Mouse (Mus musculus): ENCODE measurements at regions not wholly inside any gene's neighbourhood (a gene's known extent, or its start where the extent isn't known, plus 50 kb on each side); places are given as distances from the start of the nearest gene placed in this dataset.

DNA sequence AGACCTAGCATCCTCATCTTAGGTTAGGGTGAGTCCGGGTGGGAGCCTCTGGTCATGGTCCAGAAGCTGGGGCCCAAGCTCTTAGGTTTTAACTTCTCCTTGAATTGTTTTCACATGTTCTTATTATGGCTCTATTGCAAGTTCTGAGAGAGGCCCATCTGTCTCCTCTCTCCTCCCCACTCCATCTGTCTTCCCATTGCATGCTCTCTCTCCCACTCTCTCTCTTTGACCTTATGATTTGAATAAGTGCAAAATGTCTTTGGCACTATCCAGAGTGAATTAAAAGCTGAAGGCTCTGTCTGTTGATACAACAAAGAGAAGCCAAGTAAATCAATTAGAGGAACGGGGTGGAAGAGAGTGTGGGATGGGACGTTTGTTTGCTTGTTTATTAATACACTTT, 146.2 kb upstream of the Rfx3 start:
- ATAC-seq: no peak
- 78% methylated on average over 3 of the region's 3 CpGs for WGBS
- no peak overlapping the region for H3K4me2 ChIP-seq (ENCODE audit: low read length)
- no peak overlapping the region for H3K4me3 ChIP-seq (ENCODE audit: low read depth, low read length)
- no peaks in the 10 kb centered on the region for H3K4me1 ChIP-seq (ENCODE audit: control insufficient read depth, insufficient read depth, low read length)
- no peaks in the 10 kb centered on the region for H3K27me3 ChIP-seq (ENCODE audit: control insufficient read depth, insufficient read depth, low read depth, low read length)
- no peak overlapping the region for H3K27ac ChIP-seq (ENCODE audit: low read length)
- H3K36me3 ChIP-seq (ENCODE audit: control insufficient read depth, insufficient read depth, low read length): no peaks in the 10 kb centered on the region
- H3K9ac ChIP-seq (ENCODE audit: low read depth, low read length): no peak overlapping the region
- H3K9me3 ChIP-seq (replicated peaks; ENCODE audit: control insufficient read depth, low read length, poor library complexity, severe bottlenecking): no peaks in the 10 kb centered on the region

- H3K9ac ChIP-seq (ENCODE audit: low read depth, low read length): no peak overlapping the region
- H3K27ac ChIP-seq (ENCODE audit: low read length): no peak overlapping the region
- no peaks in the 10 kb centered on the region for H3K9me3 ChIP-seq (replicated peaks; ENCODE audit: control insufficient read depth, low read length, poor library complexity, severe bottlenecking)
- 90% methylated on average over 10 of the region's 10 CpGs for WGBS
- no peaks in the 10 kb centered on the region for H3K36me3 ChIP-seq (ENCODE audit: control insufficient read depth, insufficient read depth, low read length)
- H3K4me3 ChIP-seq (ENCODE audit: low read depth, low read length): no peak overlapping the region
- H3K4me2 ChIP-seq (ENCODE audit: low read length): no peak overlapping the region
- H3K27me3 ChIP-seq (ENCODE audit: control insufficient read depth, insufficient read depth, low read depth, low read length): no peaks in the 10 kb centered on the region
- ATAC-seq: no peak
- no peaks in the 10 kb centered on the region for H3K4me1 ChIP-seq (ENCODE audit: control insufficient read depth, insufficient read depth, low read length)
Observed at GRCm38 (mm10) chr19:28137581-28137980, 126.6 kb upstream of the Rfx3 start.

GRCm38 (mm10) chr19:28134806-28135205, 123.8 kb upstream of the Rfx3 start:
- no peak overlapping the region for H3K9ac ChIP-seq (ENCODE audit: low read depth, low read length)
- H3K4me2 ChIP-seq (ENCODE audit: low read length): no peak overlapping the region
- no peak for ATAC-seq
- no peaks in the 10 kb centered on the region for H3K27me3 ChIP-seq (ENCODE audit: control insufficient read depth, insufficient read depth, low read depth, low read length)
- 30% methylated on average over 1 of the region's 1 CpGs for WGBS
- no peaks in the 10 kb centered on the region for H3K36me3 ChIP-seq (ENCODE audit: control insufficient read depth, insufficient read depth, low read length)
- H3K4me1 ChIP-seq (ENCODE audit: control insufficient read depth, insufficient read depth, low read length): no peaks in the 10 kb centered on the region
- H3K9me3 ChIP-seq (replicated peaks; ENCODE audit: control insufficient read depth, low read length, poor library complexity, severe bottlenecking): no peaks in the 10 kb centered on the region
- no peak overlapping the region for H3K27ac ChIP-seq (ENCODE audit: low read length)
- H3K4me3 ChIP-seq (ENCODE audit: low read depth, low read length): no peak overlapping the region

- no peaks in the 10 kb centered on the region for H3K27me3 ChIP-seq (ENCODE audit: control insufficient read depth, insufficient read depth, low read depth, low read length)
- H3K9ac ChIP-seq (ENCODE audit: low read depth, low read length): no peak overlapping the region
- H3K36me3 ChIP-seq (ENCODE audit: control insufficient read depth, insufficient read depth, low read length): no peaks in the 10 kb centered on the region
- H3K4me3 ChIP-seq (ENCODE audit: low read depth, low read length): no peak overlapping the region
- H3K27ac ChIP-seq (ENCODE audit: low read length): no peak overlapping the region
- H3K9me3 ChIP-seq (replicated peaks; ENCODE audit: control insufficient read depth, low read length, poor library complexity, severe bottlenecking): no peaks in the 10 kb centered on the region
- 84% methylated on average over 10 of the region's 10 CpGs for WGBS
- ATAC-seq: no peak
- H3K4me2 ChIP-seq (ENCODE audit: low read length): no peak overlapping the region
- H3K4me1 ChIP-seq (ENCODE audit: control insufficient read depth, insufficient read depth, low read length): no peaks in the 10 kb centered on the region
Observed at GRCm38 (mm10) chr19:28111263-28112180, 100.6 kb upstream of the Rfx3 start.

DNA sequence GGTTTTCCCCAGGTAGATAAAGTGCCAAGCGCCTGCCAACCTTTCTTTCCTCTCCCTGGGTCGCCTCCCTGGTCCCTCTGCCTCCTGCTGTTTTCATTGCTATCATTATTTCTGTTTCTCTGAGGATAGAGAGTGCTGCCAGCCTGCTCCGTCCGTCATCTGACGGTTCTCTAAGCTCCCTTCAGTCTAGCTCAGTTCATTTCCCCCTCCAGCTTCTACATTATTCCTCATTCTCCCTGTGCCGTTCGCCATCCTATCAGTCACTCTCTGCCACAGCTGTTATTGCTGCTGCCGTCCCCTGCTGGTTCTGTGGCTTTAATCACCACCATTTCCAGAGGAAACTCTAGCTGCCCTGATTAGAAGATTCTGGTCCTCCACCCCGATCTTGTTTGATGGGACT, 84.7 kb upstream of the Rfx3 start:
- 0 out of 2 replicates have a peak, but pooled peaks have one; percentile 51 for ATAC-seq

GRCm38 (mm10) chr19:28092252-28092651, 81.3 kb upstream of the Rfx3 start:
- H3K4me1 ChIP-seq (ENCODE audit: control insufficient read depth, insufficient read depth, low read length): peaks cover 11% of the 10 kb centered on the region
- H3K4me3 ChIP-seq (ENCODE audit: low read depth, low read length): no peak overlapping the region
- no peak overlapping the region for H3K9ac ChIP-seq (ENCODE audit: low read depth, low read length)
- ATAC-seq: no peak
- H3K4me2 ChIP-seq (ENCODE audit: low read length): no peak overlapping the region
- H3K27ac ChIP-seq (ENCODE audit: low read length): no peak overlapping the region
- no peaks in the 10 kb centered on the region for H3K36me3 ChIP-seq (ENCODE audit: control insufficient read depth, insufficient read depth, low read length)
- WGBS: 90% methylated on average over 6 of the region's 6 CpGs
- no peaks in the 10 kb centered on the region for H3K27me3 ChIP-seq (ENCODE audit: control insufficient read depth, insufficient read depth, low read depth, low read length)
- H3K9me3 ChIP-seq (replicated peaks; ENCODE audit: control insufficient read depth, low read length, poor library complexity, severe bottlenecking): no peaks in the 10 kb centered on the region

More for the DNA sequence above, 84.7 kb upstream of the Rfx3 start:
- 23% methylated on average over 9 of the region's 9 CpGs for WGBS
- no peaks in the 10 kb centered on the region for H3K27me3 ChIP-seq (ENCODE audit: control insufficient read depth, insufficient read depth, low read depth, low read length)
- H3K9me3 ChIP-seq (replicated peaks; ENCODE audit: control insufficient read depth, low read length, poor library complexity, severe bottlenecking): no peaks in the 10 kb centered on the region
- no peaks in the 10 kb centered on the region for H3K36me3 ChIP-seq (ENCODE audit: control insufficient read depth, insufficient read depth, low read length)
- no peak overlapping the region for H3K4me3 ChIP-seq (ENCODE audit: low read depth, low read length)
- no peak overlapping the region for H3K27ac ChIP-seq (ENCODE audit: low read length)
- 0 out of 2 replicates have a peak overlapping the region, but pooled peaks have one; percentile 7 for H3K4me2 ChIP-seq (ENCODE audit: low read length)
- no peak overlapping the region for H3K9ac ChIP-seq (ENCODE audit: low read depth, low read length)
- H3K4me1 ChIP-seq (ENCODE audit: control insufficient read depth, insufficient read depth, low read length): no peaks in the 10 kb centered on the region

GRCm38 (mm10) chr19:28087607-28088546, 76.9 kb upstream of the Rfx3 start:
- Histone ChIP-seq H3K4me2 (ENCODE audit: low read length) (no peak overlapping the region), H3K9ac (ENCODE audit: low read depth, low read length) (no peak overlapping the region), H3K36me3 (ENCODE audit: control insufficient read depth, insufficient read depth, low read length) (no peaks in the 10 kb centered on the region), H3K9me3 (replicated peaks; ENCODE audit: control insufficient read depth, low read length, poor library complexity, severe bottlenecking) (no peaks in the 10 kb centered on the region), H3K4me3 (ENCODE audit: low read depth, low read length) (no peak overlapping the region), H3K27me3 (ENCODE audit: control insufficient read depth, insufficient read depth, low read depth, low read length) (no peaks in the 10 kb centered on the region), H3K4me1 (ENCODE audit: control insufficient read depth, insufficient read depth, low read length) (peaks cover 15% of the 10 kb centered on the region), H3K27ac (ENCODE audit: low read length) (peak overlapping the region; percentile 48)
- WGBS: 39% methylated on average over 12 of the region's 12 CpGs
- peak; percentile 84 for ATAC-seq

- ATAC-seq: no peak
- H3K9ac ChIP-seq (ENCODE audit: low read depth, low read length): no peak overlapping the region
- WGBS: 86% methylated on average over 3 of the region's 3 CpGs
- H3K27ac ChIP-seq (ENCODE audit: low read length): no peak overlapping the region
- no peak overlapping the region for H3K4me3 ChIP-seq (ENCODE audit: low read depth, low read length)
- H3K4me2 ChIP-seq (ENCODE audit: low read length): no peak overlapping the region
- no peaks in the 10 kb centered on the region for H3K9me3 ChIP-seq (replicated peaks; ENCODE audit: control insufficient read depth, low read length, poor library complexity, severe bottlenecking)
- H3K36me3 ChIP-seq (ENCODE audit: control insufficient read depth, insufficient read depth, low read length): no peaks in the 10 kb centered on the region
- H3K4me1 ChIP-seq (ENCODE audit: control insufficient read depth, insufficient read depth, low read length): no peaks in the 10 kb centered on the region
- H3K27me3 ChIP-seq (ENCODE audit: control insufficient read depth, insufficient read depth, low read depth, low read length): no peaks in the 10 kb centered on the region
Observed at GRCm38 (mm10) chr19:28070386-28070785, 59.4 kb upstream of the Rfx3 start.
